Mouse (Mus musculus) urinary bladder, postnatal 10 days (tissue): Measurements from ENCODE around the gene Slc24a1.

Source experiments
- DNase-seq: peaks from one replicate; pipeline ENCODE4 v3.0.0; 2022; ENCODE audit warnings: low spot score

Gene Slc24a1

DNA sequence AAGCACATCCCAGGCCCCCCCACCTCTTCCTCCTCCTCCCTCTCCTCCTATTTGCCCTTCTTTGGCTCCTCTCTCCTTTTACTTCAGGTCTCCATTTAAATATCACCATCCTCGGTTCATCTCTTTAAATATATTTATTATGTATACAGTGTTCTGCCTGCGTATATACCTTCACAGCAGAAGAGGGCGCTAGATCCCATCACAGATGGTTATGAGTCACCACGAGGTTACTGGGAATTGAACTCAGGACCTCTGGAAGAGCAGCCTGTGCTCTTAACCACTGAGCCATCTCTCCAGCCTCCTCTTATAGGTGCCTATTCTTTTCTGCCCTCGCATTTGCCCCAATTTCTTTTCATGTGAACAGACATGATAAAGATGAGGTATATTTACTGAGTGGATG, 13.9 kb downstream of the Slc24a1 start:
- DNase-seq = no peak

DNA sequence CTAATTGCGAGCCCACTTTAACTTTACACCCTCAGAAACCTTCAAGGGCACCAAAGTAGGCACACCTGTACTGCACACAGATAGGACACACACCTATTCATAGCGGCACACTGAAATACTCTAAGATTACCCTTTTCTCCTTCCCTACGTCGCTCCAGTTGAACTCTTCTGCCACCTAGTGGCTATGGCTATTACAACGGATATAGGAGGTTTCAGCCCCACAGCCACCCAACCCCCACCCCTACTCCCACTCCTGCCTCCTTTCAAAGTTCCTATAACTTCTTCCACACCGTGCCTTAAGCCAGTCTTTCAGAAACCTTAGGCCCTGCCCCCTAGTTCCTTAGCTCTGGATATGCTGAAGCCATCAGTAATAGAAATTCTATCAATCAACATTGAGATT, 14.9 kb downstream of the Slc24a1 start:
- no peak for DNase-seq

DNA sequence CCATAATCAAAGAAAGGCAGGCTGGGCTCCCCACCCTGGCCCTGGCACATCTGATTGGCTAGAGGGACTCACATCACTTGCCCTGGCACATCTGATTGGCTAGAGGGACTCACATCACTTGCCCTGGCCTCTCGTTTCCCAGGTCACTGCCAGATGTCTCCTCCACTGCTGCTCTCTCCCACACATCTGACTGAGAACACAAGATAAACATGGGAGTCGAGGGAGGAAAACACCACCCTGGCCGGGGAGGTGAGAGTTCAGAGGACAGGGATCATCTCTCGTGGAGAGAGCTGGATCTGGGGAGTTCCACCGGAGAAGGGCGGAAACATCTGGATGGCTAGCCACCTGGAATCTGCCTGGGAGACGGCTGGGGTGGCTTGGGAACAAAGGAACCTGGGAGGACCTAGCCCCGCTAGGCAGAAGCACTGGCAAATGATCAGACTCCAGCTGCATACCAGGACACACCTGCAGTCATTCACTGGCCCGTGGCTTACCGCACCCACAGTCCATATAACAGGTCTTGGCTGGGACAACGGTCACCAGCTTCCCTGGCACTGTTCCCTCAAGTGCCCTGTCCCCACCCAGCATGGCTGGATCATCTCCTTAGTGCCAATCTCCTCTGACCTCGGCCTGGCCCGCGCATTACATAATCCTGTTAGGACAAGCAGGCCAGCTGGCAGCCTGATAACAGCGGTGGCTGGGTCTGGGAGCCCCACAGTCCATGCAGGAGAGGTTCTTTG, 17.2 kb downstream of the Slc24a1 start:
- DNase-seq = no peak

DNA sequence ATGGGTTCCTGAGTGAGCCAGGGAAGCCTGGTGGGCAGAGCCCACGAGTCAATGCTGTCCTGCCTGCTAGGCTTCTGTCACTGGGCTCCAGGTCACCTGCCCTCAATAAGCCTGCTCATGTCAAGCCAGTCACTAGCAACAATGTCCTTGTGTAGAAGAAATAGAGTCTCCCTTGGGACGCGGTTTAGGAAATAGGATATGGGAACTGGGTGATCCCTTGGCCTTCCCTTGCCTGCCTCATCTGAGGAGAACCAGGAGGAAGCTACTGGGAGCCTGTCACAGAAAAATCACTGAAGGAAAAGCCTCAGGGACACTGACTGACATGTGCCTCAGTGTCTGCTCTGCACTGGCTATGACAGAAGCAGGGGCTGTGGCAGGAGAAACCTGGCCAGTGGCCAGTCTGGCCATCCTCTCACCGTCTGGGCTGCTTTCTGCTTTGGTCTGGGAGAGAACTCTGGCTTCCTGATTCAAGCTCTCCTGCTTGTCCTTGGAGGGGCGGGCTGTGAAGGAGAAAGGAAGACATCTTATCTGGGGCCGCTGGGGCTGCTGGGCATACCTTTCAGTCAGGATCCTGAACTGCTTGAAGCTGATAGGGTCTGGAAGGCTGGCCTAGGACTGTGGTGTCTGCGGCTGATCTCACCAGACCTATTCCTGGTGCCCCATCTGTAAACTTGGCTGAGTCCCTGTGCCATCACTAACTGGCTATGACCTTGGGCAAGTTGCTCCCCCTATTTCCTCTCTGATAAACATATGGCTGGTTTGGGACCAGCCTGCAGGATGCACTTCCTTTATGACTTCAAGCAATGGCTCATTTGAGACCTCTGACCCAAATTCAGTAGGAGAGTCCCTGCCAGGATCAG, 19.4 kb downstream of the Slc24a1 start:
- no peak for DNase-seq

DNA sequence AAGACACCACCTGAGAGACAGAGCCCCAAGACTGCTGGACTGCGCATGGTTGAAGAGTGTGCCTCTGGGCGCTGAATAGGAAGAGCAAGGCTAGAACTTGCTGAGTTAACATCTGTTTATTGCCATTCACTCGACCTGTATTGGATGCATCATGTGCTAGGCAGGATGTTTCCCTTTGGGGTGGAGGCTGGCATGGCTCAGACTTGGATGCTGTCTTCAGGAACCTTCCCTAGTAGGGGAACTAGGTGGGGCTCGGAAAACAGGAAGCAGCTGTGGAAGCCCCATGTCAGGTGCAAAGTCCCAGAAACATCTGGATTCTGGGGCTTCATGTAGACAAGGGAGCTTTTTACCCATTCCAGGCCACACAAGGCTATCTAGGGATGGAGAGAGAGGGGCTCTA, 21.2 kb downstream of the Slc24a1 start:
- no peak for DNase-seq

DNA sequence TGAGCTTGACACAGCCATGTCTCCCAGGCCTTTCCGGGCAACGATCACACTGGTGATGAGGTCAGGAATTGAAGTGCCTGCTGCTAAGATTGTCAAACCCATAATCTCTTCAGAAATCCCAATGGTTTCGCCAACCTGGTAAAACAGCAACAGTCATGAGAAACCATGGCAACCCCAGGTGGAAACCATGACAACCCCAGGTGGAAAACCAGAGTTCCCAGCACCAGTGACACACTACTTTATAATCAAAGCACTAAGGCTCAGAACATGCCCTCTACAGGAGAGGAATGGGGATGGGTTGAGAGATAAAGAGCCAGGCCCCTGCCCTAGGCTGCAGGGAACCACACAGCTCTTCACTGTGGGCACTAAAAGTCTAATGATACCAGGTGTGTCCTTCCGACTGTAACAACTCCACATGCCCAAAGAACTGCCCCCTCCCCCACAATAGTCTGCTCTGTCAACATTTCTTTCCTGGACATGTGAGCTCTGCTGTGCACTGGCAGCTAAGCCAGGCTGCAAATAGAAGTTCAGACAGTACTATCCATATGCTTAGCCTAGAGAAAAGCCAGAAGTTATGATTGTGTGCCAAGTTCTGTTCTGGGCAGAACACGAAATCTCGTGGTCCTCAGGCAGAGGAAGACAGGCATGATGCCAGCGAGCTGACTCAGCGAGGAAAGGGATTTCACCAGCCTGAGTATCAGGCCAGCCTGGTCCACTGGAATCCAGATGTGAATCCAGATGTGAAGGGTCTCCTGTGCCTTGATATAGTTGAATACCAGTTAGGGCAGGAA, 25.0 kb downstream of the Slc24a1 start:
- DNase-seq = no peak

DNA sequence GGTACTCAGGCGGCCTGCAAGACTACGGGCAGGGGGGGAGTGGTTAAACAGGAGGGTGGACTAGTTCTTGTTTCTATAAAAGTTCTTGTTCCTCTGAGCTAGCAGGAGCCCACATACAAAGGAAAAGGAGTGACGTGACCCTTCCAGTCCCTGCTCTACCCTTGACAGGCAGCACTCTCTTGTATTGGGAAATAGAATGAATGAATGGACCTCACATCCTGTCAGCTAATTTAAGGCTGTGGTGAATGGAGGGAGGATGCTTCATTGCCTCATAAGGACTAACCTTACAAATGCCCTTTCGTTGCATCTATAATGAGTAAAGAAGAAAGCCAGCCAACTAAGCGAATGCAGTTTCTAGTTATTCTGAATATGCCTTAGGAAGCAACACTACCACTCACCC, 25.6 kb downstream of the Slc24a1 start:
- DNase-seq = no peak

DNA sequence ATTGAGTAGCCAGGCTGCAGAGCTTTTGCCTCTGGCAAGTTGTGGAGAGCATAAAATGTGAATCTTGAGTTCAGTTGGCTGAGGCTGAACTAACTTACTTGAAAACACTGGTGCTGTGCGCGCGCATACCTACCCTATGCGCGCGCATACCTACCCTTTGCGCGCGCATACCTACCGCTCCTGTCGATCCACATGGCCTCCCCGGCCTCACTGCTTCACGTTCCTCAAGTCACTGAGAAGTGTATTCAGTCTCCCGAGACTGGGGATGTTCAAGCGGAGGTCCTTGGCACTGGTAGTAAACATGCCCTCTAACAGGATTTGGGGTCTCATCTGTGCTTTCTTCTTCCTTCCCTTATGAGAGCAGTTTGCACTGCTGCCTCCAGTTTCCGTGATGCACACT, 32.8 kb downstream of the Slc24a1 start:
- DNase-seq = no peak

DNA sequence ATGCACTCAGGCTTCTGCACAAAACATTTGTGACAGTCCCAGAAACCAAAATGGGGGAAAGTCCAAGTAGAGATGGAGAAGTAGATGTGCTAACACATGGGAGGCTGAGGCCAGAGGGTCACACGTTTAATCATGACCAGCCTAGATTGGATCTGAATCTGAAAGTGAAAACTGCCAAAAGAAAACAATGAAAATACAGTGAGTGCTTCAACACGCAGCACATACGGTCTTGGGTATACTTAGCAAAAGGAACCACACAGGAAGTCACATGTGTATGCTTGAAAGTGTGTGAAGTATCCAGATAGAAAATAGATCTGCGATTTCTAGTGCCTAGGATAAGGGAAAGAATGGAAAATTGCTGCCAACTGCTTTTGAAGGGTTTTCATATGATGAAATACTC, 36.8 kb downstream of the Slc24a1 start:
- DNase-seq = no peak

DNA sequence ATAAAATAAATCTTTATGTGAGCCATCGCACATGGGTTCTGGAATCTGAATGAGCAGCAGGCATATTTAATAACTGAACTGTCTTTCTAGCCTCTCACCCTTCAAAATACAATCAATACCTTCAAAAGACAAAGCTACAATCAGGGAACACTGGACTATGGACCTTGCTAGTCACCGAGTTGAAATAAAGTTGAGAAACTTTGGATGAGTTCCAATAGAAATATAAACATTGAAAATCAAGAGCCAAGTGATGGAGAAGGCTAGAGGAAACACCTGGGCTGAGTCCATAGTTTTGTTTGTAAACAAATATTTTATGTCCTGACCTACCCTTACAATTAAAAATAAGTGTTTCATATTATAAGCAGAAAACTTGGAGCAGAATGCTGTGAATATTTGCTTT, 37.4 kb downstream of the Slc24a1 start:
- no peak for DNase-seq

DNA sequence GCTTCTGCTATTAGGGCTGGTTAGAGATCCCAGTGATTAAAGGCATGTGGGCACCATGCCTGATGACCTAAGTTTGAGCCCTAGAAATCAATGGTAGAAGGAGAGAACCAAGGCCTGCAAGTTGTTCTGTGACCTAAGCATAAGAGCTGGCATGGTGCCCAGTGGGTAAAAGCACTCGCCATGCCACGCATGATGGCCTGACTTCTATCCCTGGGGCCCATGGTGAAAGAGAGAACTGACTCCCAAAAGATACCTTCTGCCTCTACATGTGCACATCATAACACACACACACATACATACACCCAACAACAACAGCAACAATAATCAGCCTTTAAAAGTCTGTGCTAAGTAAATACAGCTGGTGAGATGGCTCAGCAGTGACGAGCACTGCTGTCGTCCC, 38.0 kb downstream of the Slc24a1 start:
- DNase-seq = no peak

DNA sequence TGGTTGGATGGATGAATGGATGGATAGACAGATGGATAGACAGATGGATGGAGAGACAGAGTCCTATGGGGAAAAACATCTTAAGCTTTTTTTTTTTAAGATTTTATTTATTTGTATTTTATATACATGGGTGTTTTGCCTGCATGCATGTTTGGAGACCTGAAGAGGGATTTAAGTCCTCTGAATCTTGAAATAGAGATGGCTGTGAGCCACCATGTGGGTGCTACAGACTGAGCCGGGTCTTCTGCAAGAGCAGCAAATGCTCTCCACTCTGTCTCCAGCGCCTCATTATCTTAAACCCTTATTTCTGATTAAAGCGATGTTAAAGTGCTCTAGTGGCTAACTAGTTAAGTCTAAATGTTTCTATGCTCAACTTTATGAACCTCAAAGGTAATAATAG, 44.0 kb downstream of the Slc24a1 start:
- DNase-seq = no peak

DNA sequence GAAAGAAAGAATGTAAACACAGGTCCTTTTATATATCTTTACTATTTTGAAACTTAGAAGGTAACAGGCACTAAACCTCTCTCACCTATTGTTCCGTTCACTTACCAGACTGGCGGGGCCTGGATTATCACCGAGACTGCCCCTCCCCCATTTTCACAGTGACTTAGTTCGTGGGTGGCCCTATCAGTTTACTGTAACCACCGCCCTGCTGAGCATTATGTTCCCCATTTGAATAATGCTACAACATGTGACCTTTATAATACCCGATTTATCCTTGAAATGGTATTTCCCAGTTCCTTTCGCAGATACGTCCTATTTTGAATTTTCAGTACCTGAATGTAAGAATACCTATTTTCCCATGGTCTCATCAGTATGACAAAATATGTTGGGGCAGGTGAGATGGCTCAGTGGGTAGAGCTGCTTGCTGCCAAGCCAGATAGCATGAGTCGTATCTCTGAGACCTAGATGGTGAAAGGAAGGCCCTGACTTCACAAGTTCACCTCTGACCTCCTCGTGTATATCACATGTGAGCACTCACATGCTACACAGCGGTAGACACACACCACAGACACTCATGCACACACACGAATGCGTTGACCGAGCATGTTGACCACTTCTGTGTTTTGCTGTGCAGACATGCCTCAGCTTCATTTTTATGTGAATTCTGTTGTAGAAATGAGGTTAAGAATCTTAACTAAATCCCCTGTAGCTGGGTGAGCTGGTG, 46.3 kb downstream of the Slc24a1 start:
- DNase-seq = no peak

DNA sequence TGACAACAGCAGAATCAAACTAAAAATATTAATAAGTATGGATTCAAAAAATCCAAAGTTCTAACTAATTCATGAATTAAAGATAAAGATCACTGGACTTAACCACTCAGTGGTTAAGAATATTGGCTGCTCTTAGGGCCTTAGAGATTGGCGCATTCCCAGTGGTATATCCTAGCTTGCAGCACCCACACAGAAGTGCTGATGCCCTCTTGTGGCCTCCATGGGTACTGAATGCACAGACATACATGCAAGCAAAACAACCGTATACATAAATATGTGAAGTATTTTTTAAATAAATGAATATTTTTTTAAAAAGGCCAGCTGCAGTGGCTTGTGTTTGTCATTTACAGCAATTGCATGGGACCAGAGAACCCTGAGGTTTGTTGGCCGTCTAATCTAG, 48.0 kb downstream of the Slc24a1 start:
- peak; percentile 39 for DNase-seq

DNA sequence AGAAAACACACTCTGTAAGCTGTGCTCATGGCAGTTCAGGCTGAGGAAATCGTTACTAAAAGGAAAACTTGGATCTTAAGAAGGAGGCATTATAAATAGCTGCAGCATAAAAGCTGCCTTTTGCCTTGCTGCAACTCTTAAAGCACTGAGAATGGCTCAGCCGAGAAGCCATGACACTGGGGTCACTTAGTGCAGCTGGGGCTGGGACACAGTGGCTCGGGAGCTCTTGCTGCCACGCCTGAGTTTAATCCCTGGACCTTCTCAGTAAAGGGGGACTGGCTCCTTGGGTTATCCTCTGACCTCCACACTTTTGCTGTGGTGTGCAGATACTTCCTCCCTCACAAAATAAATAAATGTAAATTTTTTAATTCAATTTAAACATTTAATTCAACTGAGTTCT, 48.5 kb downstream of the Slc24a1 start:
- no peak for DNase-seq

DNA sequence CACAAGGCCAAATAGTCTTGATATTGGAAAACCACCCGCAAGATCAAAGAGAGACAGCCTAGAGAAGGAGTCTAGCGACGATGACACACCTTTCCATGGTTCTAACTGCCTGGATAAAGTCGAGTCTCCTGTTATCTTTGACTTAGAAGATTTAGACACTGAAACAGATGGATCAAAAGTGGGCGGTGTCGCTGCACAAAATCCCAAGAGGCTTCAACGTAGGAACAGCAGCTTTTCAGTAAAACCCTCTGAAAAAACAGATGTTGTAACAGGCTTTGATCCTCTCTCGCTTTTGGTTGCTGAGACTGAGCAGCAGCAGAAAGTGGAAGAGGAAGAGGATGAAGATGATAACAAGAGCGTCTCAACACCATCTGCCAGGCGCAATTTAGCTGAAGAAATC, 54.8 kb downstream of the Slc24a1 start:
- no peak for DNase-seq

DNA sequence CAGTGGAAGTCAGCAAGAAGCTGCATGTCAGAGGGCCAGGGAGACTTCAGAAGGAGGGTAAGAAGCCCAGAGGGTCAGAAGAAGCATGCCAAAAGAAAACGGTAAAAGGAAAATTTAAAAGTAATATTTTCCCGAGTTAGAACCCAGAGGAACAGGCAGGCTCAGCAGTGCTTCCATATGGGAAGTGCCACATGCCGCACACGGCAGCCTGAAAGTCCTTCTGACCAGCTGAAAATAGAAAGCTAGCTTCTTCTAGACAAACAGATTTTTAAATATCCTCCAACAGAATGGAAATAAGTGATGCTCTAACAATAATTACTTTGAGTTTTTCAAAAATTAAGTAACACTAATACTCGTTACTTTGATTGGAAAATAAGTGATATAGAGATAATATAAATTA, 65.4 kb downstream of the Slc24a1 start:
- DNase-seq = no peak
